Mouse (Mus musculus) ES-E14 (cell line): ENCODE measurements at regions not wholly inside any gene's neighbourhood (a gene's known extent, or its start where the extent isn't known, plus 50 kb on each side); places are given as distances from the start of the nearest gene placed in this dataset.

Source experiments
- DNase-seq: peaks from one replicate; pipeline ENCODE4 v3.0.0-alpha.2; 2013; ENCODE audit warnings: low read depth, low spot score
- H3K27ac ChIP-seq: 2 replicates; pipeline ENCODE4 v1.5.1; 2012; ENCODE audit warnings: low read depth, mild to moderate bottlenecking, low read length, moderate library complexity, mixed read lengths; ENCODE audit not compliant: poor library complexity, insufficient read depth, severe bottlenecking
- H3K36me3 ChIP-seq: 2 replicates; pipeline ENCODE4 v1.6.1; 2012; ENCODE audit warnings: mild to moderate bottlenecking, low read length, moderate library complexity, mixed read lengths; ENCODE audit not compliant: control insufficient read depth, poor library complexity, insufficient read depth, severe bottlenecking
- H3K4me1 ChIP-seq, 2 experiments: fragments of 150-350 bp in 1 of 2; sonication (generic) in 1 of 2; 2 replicates each; pipeline ENCODE4 v1.6.1; 2012; ENCODE audit warnings: low read length in 2 of 2, mild to moderate bottlenecking in 1 of 2, mixed read lengths in 1 of 2; ENCODE audit not compliant: control insufficient read depth in 2 of 2, insufficient read depth in 2 of 2, poor library complexity in 1 of 2
- H3K4me3 ChIP-seq, 2 experiments: fragments of 150-350 bp in 1 of 2; sonication (generic) in 1 of 2; 2 replicates each; pipeline ENCODE4 v1.5.1; 2012; ENCODE audit warnings: low read length in 2 of 2, low read depth in 1 of 2, mild to moderate bottlenecking in 1 of 2, mixed read lengths in 1 of 2; ENCODE audit not compliant: insufficient read depth in 1 of 2, poor library complexity in 1 of 2, severe bottlenecking in 1 of 2
- H3K9ac ChIP-seq: 2 replicates; pipeline ENCODE4 v1.6.1; 2012; ENCODE audit warnings: low read depth, mild to moderate bottlenecking, low read length, mixed read lengths; ENCODE audit not compliant: poor library complexity, insufficient read depth, severe bottlenecking
- H3K9me3 ChIP-seq: fragments of 150-350 bp; sonication (generic); 2 replicates; pipeline ENCODE4 v1.6.1; 2012; ENCODE audit warnings: low read depth, mild to moderate bottlenecking, low read length; ENCODE audit not compliant: control insufficient read depth, insufficient read depth
- CHD2 ChIP-seq: IDR thresholded peaks from 2 replicates; pipeline ENCODE4 v1.6.1; 2014; ENCODE audit warnings: mild to moderate bottlenecking, low read depth, low read length, inconsistent platforms
- HCFC1 ChIP-seq: IDR thresholded peaks from 2 replicates; pipeline ENCODE4 v1.6.1; 2012; ENCODE audit warnings: low read length, inconsistent platforms, borderline replicate concordance; ENCODE audit not compliant: insufficient read depth
- MAFK ChIP-seq: IDR thresholded peaks from 2 replicates; pipeline ENCODE4 v1.6.1; 2014; ENCODE audit warnings: mild to moderate bottlenecking, low read depth, low read length, inconsistent platforms; ENCODE audit not compliant: insufficient read depth
- ZC3H11A ChIP-seq: IDR thresholded peaks from 2 replicates; pipeline ENCODE4 v1.6.1; 2012; ENCODE audit warnings: low read depth, mild to moderate bottlenecking, inconsistent platforms, low read length, borderline replicate concordance
- ZNF384 ChIP-seq: IDR thresholded peaks from 2 replicates; pipeline ENCODE4 v1.6.1; 2012; ENCODE audit warnings: low read depth, low read length, inconsistent platforms
- in situ Hi-C, 2 experiments: fragments of 600-800 bp; cut with MboI; formaldehyde crosslinking; loops; one replicate each; pipeline ENCODE4 v1.15.1; 2025; ENCODE audit warnings: low sequenced_read_pairs in 2 of 2, inconsistent platforms in 1 of 2; ENCODE audit not compliant: unreplicated experiment in 2 of 2

- in situ Hi-C loops = no loop called here
- no peak for TF ChIP-seq HCFC1
- TF ChIP-seq ZC3H11A = no peak
- no peak for TF ChIP-seq ZNF384
- peak; percentile 53 for DNase-seq
- Histone ChIP-seq H3K9me3 (no peaks in the 10 kb centered on the region), H3K9ac (no peak overlapping the region), H3K36me3 (no peaks in the 10 kb centered on the region), H3K4me3 (no peak overlapping the region), H3K4me1 (peaks cover 0 to 3% of the 10 kb centered on the region in 2 experiments; a peak in 2 of 4 replicates), H3K27ac (no peak overlapping the region)
Measured at GRCm38 (mm10) chr13:54876556-54876955, 72.7 kb upstream of the Unc5a start.

- TF ChIP-seq HCFC1 (no peak), MAFK (no peak), CHD2 (no peak), ZC3H11A (no peak), ZNF384 (no peak)
- in situ Hi-C loops = no loop called here
Measured at GRCm38 (mm10) chr13:54877656-54878055, 71.6 kb upstream of the Unc5a start.

GRCm38 (mm10) chr13:54879325-54879724 lies 69.9 kb upstream of the Unc5a start:
- Histone ChIP-seq H3K4me3 (no peak overlapping the region), H3K27ac (no peak overlapping the region), H3K4me1 (peaks cover 0 to 1% of the 10 kb centered on the region in 2 experiments; a peak in 1 of 4 replicates), H3K9ac (no peak overlapping the region), H3K9me3 (no peaks in the 10 kb centered on the region), H3K36me3 (no peaks in the 10 kb centered on the region)
- TF ChIP-seq CHD2 (no peak), ZC3H11A (no peak), ZNF384 (no peak), HCFC1 (no peak), MAFK (no peak)
- in situ Hi-C loops = no loop called here
- no peak for DNase-seq

More at GRCm38 (mm10) chr13:54877656-54878055, 71.6 kb upstream of the Unc5a start:
- Histone ChIP-seq H3K9me3 (no peaks in the 10 kb centered on the region), H3K4me1 (no peaks in the 10 kb centered on the region; a peak in 2 of 4 replicates), H3K9ac (no peak overlapping the region), H3K36me3 (no peaks in the 10 kb centered on the region), H3K27ac (no peak overlapping the region), H3K4me3 (no peak overlapping the region)
- DNase-seq = no peak

GRCm38 (mm10) chr13:54880204-54880603 lies 69.0 kb upstream of the Unc5a start:
- Histone ChIP-seq H3K36me3 (no peaks in the 10 kb centered on the region), H3K9ac (no peak overlapping the region), H3K9me3 (no peaks in the 10 kb centered on the region), H3K4me1 (peaks cover 0 to 3% of the 10 kb centered on the region in 2 experiments; a peak in 1 of 4 replicates), H3K4me3 (no peak overlapping the region), H3K27ac (no peak overlapping the region)
- no peak for TF ChIP-seq CHD2
- TF ChIP-seq ZC3H11A = no peak
- TF ChIP-seq ZNF384 = no peak
- no peak for TF ChIP-seq MAFK
- no peak for TF ChIP-seq HCFC1
- in situ Hi-C loops = loop anchor here in 1 of 2 experiments (10.0 kb wide), 1 partner anchor 75 kb away; no protein-coding TSS in a partner anchor
- DNase-seq = no peak

GRCm38 (mm10) chr13:54882781-54883180 lies 66.4 kb upstream of the Unc5a start:
- in situ Hi-C loops = loop anchor here in 1 of 2 experiments (10.0 kb wide), 1 partner anchor 78 kb away; no protein-coding TSS in a partner anchor
- H3K4me3 ChIP-seq = no peak overlapping the region
- H3K9ac ChIP-seq = no peak overlapping the region
- no peaks in the 10 kb centered on the region for H3K9me3 ChIP-seq
- DNase-seq = peak; percentile 48
- TF ChIP-seq ZNF384 (no peak), ZC3H11A (no peak), MAFK (no peak), CHD2 (no peak), HCFC1 (no peak)
- H3K36me3 ChIP-seq = no peaks in the 10 kb centered on the region
- no peak overlapping the region for H3K27ac ChIP-seq
- H3K4me1 ChIP-seq = peaks cover 0 to 6% of the 10 kb centered on the region in 2 experiments; a peak in 1 of 4 replicates
